Mouse (Mus musculus) small intestine, adult 2 months (tissue): ENCODE measurements around the gene Olfr780.
"Not testable (repeated sequence)": the region's sequence is repeated elsewhere in the genome, so short reads cannot be mapped to it uniquely, and the experiment has no call there.

Experiments
- CTCF ChIP-seq: fragments of 200-500 bp; IDR thresholded peaks from 2 replicates; pipeline ENCODE4 v1.5.1; 2012; ENCODE audit warnings: low read depth, mild to moderate bottlenecking, control low read depth, inconsistent platforms, low read length, moderate library complexity, mixed read lengths; ENCODE audit not compliant: insufficient replicate concordance, insufficient read length; ENCODE audit errors: extremely low read depth
- POLR2A ChIP-seq: fragments of 200-500 bp; IDR thresholded peaks from 2 replicates; pipeline ENCODE4 v1.6.1; 2012; ENCODE audit warnings: low read depth, mild to moderate bottlenecking, control low read depth, inconsistent platforms, low read length, moderate library complexity

DNA sequence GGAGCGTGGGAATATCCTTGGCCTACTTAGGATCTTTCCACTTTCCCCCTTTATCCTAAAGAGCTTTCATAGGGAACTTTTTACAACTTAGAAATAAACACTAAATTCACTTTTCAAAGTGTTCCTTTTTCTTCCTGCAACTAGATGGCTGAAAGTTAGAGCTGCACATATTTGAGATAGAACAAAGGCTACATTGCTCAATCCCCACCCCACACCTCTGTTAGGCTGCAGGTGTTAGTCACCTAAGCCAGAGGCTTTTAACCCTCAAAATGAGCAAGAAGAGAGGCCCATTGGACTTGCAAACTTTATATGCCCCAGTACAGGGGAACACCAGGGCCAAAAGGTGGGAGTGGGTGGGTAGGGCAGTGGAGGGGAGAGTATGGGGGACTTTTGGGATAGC lies 4.4 kb upstream of the Olfr780 start:
- not testable (repeated sequence) for TF ChIP-seq POLR2A, CTCF
